Mouse (Mus musculus): ENCODE results near the gene Sbpl. TPM values are rescaled to one million over a fixed set of nuclear protein-coding genes. Genes with fewer than 3 reads are reported as not detected.

The Sbpl gene
- total and polyA plus RNA-seq, 3 experiments = not detected

DNA sequence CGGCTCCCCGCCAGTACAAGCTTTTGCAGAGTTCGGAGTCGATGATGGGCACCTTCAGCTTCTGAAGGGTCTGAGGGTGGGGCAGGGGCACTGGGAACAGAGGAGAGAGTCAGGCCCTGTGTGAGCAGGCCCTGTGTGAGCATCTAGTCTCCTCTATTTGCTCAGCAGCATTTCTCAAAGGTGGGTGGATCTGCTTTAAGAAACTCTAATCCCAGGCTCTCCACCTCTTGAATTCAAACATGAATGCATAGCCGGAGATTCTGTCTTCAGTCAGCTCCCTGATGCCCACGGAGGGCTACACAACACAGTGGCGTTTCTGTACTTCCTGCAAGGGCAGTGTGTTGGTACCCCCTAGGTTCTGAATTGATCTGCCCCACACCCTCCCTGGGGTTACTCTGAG lies 39.6 kb upstream of the Sbpl start:
- WGBS = 76% methylated on average over 7 of the region's 7 CpGs
- Histone ChIP-seq H3K9ac (ENCODE audit: low read depth, low read length) (no peak overlapping the region), H3K27ac (no peak overlapping the region), H3K79me2 (replicated peaks; ENCODE audit: control insufficient read depth, insufficient read depth, low read length) (no peaks in the 10 kb centered on the region), H3K27me3 (ENCODE audit: control insufficient read depth, insufficient read depth, low read length) (no peaks in the 10 kb centered on the region), H3K4me1 (ENCODE audit: control insufficient read depth, insufficient read depth, low read length) (no peaks in the 10 kb centered on the region), H3K36me3 (ENCODE audit: control insufficient read depth, insufficient read depth, low read length) (no peaks in the 10 kb centered on the region), H3K4me3 (no peak overlapping the region)
- no peak for DNase-seq
- intact Hi-C loops (cut with DNase I) = no loop called here
- TF ChIP-seq POLR2A (IDR thresholded peaks at IDR 0.05; ENCODE audit: insufficient read depth, low read depth, low read length) (no peak), EP300 (IDR thresholded peaks at IDR 0.05; ENCODE audit: insufficient read depth, low read depth, low read length) (no peak), CTCF (IDR thresholded peaks at IDR 0.05) (no peak)

DNA sequence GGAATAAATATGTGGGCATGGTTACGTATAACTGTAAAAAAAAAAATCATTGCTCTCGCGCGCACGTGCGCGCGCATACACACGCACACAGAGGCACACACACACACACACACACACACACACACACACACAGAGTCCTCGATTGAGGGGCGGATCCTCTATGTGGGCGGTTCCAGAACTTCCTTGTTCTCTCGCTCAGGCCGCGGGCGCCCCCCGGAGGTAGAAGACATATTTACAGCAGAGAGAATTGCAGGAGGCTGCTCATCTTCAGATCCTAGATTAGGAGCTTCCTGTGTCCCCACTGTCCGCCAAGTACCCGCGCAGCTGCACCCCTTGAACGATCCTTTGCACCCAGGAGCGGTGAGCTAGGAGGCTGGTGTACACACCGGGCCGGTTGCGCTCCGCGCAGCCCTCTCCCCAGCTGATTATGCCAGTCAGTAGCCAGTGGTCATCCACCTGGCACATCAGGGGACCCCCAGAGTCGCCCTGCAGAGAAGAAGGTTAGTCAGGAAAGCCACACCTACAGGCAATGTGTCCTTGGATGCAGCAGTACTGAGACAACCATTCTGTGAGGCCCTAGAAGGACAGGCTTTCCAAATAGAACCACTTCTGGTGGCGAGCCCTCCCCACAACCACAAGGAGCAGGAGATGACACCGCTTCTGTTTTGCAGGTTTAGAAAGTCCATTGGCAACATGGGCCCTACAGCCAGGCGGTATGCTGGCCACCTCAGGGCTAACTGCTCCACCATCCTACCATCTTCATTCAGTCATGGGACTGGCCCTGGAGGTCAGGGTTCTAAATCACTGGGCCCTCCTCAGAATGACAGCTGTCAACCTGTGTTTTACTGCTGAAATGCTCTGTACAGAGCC lies 38.7 kb upstream of the Sbpl start:
- no peak overlapping the region for H3K4me3 ChIP-seq
- no peaks in the 10 kb centered on the region for H3K27me3 ChIP-seq (ENCODE audit: control insufficient read depth, insufficient read depth, low read length)

DNA sequence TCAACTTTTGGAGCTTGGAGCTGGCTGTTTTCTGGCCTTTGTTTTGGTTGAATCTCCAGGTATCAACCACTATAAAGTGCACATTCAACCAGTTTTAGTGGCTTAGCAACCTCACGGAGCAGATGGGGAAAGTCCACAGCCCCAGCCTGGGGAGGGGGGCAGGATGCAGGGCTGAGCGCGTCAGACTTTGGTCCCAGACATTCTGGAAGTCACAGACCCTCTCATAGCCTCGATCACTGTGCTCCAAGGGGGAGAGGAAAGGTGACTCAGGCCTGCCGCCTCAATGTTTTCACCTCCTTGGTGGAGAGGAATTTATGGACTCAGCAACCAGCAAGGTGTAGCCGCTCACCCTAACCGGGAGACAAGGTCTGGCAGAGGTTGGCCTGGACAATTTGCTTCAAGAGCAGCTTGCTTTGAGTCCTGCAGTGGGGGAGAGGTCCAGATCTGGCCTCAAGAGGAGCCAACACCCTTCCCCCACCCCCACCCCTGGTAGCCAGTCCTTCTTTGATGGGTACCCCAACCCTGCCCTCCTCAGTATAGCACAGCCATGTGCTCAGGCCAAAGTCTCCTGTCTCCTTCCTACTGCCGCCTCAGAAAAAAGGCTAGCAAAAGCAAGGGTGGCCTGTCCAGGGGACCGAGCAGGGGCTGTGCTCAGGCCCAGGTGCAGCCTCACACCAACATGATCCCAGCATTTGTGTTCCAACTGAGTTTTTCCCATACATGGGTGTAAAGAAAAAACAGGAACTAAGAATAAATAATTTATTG lies 37.9 kb upstream of the Sbpl start:
- no peaks in the 10 kb centered on the region for H3K79me2 ChIP-seq (replicated peaks; ENCODE audit: control insufficient read depth, insufficient read depth, low read length)
- H3K27ac ChIP-seq = no peak overlapping the region
- WGBS = 74% methylated on average over 9 of the region's 9 CpGs
- no peak for TF ChIP-seq EP300 (IDR thresholded peaks at IDR 0.05; ENCODE audit: insufficient read depth, low read depth, low read length)
- TF ChIP-seq CTCF (IDR thresholded peaks at IDR 0.05) = no peak
- no peak for TF ChIP-seq POLR2A (IDR thresholded peaks at IDR 0.05; ENCODE audit: insufficient read depth, low read depth, low read length)
- H3K27me3 ChIP-seq (ENCODE audit: control insufficient read depth, insufficient read depth, low read length) = no peaks in the 10 kb centered on the region
- H3K9ac ChIP-seq (ENCODE audit: low read depth, low read length) = no peak overlapping the region
- DNase-seq = no peak
- intact Hi-C loops (cut with DNase I) = no loop called here
- no peak overlapping the region for H3K4me3 ChIP-seq
- H3K36me3 ChIP-seq (ENCODE audit: control insufficient read depth, insufficient read depth, low read length) = no peaks in the 10 kb centered on the region
- H3K4me1 ChIP-seq (ENCODE audit: control insufficient read depth, insufficient read depth, low read length) = no peaks in the 10 kb centered on the region

More for the DNA sequence above, 38.7 kb upstream of the Sbpl start:
- H3K79me2 ChIP-seq (replicated peaks; ENCODE audit: control insufficient read depth, insufficient read depth, low read length) = no peaks in the 10 kb centered on the region
- TF ChIP-seq EP300 (IDR thresholded peaks at IDR 0.05; ENCODE audit: insufficient read depth, low read depth, low read length) (no peak), CTCF (IDR thresholded peaks at IDR 0.05) (peak; percentile 65)
- peak; percentile 82 to 85 for DNase-seq
- no peak overlapping the region for H3K9ac ChIP-seq (ENCODE audit: low read depth, low read length)
- H3K4me1 ChIP-seq (ENCODE audit: control insufficient read depth, insufficient read depth, low read length) = no peaks in the 10 kb centered on the region
- WGBS = 13% methylated on average over 31 of the region's 31 CpGs
- H3K27ac ChIP-seq = no peak overlapping the region
- intact Hi-C loops (cut with DNase I) = no loop called here
- H3K36me3 ChIP-seq (ENCODE audit: control insufficient read depth, insufficient read depth, low read length) = no peaks in the 10 kb centered on the region

DNA sequence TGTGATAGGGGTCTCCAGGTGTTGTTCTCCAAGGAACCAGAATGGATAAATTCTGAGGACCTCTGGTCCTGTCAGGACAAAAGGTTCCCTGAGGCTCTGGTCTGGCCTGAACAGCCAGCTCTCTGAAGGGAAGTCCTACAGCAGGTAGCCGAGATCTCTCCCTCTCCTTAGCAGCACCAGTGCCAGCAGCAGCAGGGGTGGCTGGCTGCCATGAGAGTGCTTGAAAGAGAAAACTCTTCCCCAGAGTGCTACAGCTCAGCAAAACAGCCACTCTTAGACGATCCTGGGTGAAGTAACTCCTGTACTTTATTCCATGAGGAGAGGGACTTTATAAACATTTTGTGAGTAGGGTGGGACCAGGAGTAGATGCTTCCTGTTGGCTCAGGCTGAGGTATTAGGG lies 34.7 kb upstream of the Sbpl start:
- WGBS = 29% methylated on average over 2 of the region's 2 CpGs
- TF ChIP-seq EP300 (IDR thresholded peaks at IDR 0.05; ENCODE audit: insufficient read depth, low read depth, low read length) (no peak), POLR2A (IDR thresholded peaks at IDR 0.05; ENCODE audit: insufficient read depth, low read depth, low read length) (no peak), CTCF (IDR thresholded peaks at IDR 0.05) (no peak)
- intact Hi-C loops (cut with DNase I) = no loop called here
- H3K79me2 ChIP-seq (replicated peaks; ENCODE audit: control insufficient read depth, insufficient read depth, low read length) = no peaks in the 10 kb centered on the region
- DNase-seq = no peak
- H3K4me1 ChIP-seq (ENCODE audit: control insufficient read depth, insufficient read depth, low read length) = no peaks in the 10 kb centered on the region
- no peak overlapping the region for H3K27ac ChIP-seq
- H3K9ac ChIP-seq (ENCODE audit: low read depth, low read length) = no peak overlapping the region
- no peaks in the 10 kb centered on the region for H3K27me3 ChIP-seq (ENCODE audit: control insufficient read depth, insufficient read depth, low read length)
- no peaks in the 10 kb centered on the region for H3K36me3 ChIP-seq (ENCODE audit: control insufficient read depth, insufficient read depth, low read length)
- H3K4me3 ChIP-seq = no peak overlapping the region

DNA sequence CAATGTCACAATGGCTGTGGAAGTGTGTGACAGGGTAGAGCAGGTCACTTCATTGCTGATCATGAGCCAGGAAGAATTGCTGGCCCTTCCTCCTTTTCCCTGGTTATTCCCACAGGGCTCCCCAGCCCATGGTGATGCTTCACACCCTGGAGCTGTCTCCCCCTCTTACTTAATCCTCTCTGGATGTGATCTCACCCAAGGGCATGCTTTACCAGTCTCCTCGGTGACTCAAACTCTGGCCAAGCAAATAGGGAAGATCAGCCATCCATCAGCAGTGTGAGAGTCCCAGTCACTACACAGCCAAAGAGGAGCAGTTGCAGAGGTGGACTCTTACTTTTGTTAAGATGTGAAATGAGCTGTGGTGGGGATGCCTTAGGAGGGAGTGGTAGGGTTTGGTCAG lies 29.9 kb upstream of the Sbpl start:
- no peak for DNase-seq
- no peak overlapping the region for H3K4me3 ChIP-seq
- no peaks in the 10 kb centered on the region for H3K79me2 ChIP-seq (replicated peaks; ENCODE audit: control insufficient read depth, insufficient read depth, low read length)
- no peaks in the 10 kb centered on the region for H3K36me3 ChIP-seq (ENCODE audit: control insufficient read depth, insufficient read depth, low read length)
- intact Hi-C loops (cut with DNase I) = no loop called here
- no peak overlapping the region for H3K27ac ChIP-seq
- H3K9ac ChIP-seq (ENCODE audit: low read depth, low read length) = no peak overlapping the region
- H3K4me1 ChIP-seq (ENCODE audit: control insufficient read depth, insufficient read depth, low read length) = no peaks in the 10 kb centered on the region
- no peak for TF ChIP-seq CTCF (IDR thresholded peaks at IDR 0.05)
- TF ChIP-seq EP300 (IDR thresholded peaks at IDR 0.05; ENCODE audit: insufficient read depth, low read depth, low read length) = no peak
- no peak for TF ChIP-seq POLR2A (IDR thresholded peaks at IDR 0.05; ENCODE audit: insufficient read depth, low read depth, low read length)
- H3K27me3 ChIP-seq (ENCODE audit: control insufficient read depth, insufficient read depth, low read length) = no peaks in the 10 kb centered on the region
- WGBS = 76% methylated on average over 1 of the region's 1 CpGs

DNA sequence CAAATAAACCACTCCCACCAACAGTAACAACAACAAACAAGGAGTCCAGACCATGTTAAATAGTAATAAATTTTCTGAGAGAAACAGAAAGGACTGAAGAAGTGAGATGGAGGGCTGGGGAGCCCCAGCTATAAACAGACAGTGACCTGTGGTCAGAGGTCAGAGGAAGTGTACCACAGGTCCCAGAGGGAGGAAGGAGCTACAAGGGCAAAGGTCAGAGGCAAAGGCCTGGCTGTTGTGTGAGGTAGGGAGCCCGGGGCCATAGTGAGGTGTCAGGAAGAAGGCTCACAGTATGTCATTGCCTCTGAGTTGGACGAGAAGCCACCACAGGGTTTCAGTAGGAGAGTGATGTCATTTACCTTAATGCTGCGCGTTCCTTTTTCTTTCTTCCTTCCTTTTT lies 27.8 kb upstream of the Sbpl start:
- intact Hi-C loops (cut with DNase I) = no loop called here
- H3K4me3 ChIP-seq = no peak overlapping the region
- no peaks in the 10 kb centered on the region for H3K4me1 ChIP-seq (ENCODE audit: control insufficient read depth, insufficient read depth, low read length)
- DNase-seq = no peak
- no peak overlapping the region for H3K27ac ChIP-seq
- 55% methylated on average over 4 of the region's 4 CpGs for whole genome bisulfite sequencing
- TF ChIP-seq CTCF (IDR thresholded peaks at IDR 0.05) (no peak), EP300 (IDR thresholded peaks at IDR 0.05; ENCODE audit: insufficient read depth, low read depth, low read length) (no peak), POLR2A (IDR thresholded peaks at IDR 0.05; ENCODE audit: insufficient read depth, low read depth, low read length) (no peak)
- H3K36me3 ChIP-seq (ENCODE audit: control insufficient read depth, insufficient read depth, low read length) = no peaks in the 10 kb centered on the region
- no peaks in the 10 kb centered on the region for H3K79me2 ChIP-seq (replicated peaks; ENCODE audit: control insufficient read depth, insufficient read depth, low read length)
- H3K27me3 ChIP-seq (ENCODE audit: control insufficient read depth, insufficient read depth, low read length) = no peaks in the 10 kb centered on the region
- H3K9ac ChIP-seq (ENCODE audit: low read depth, low read length) = no peak overlapping the region
